Mouse (Mus musculus): Measurements from ENCODE around the gene Syt2.

- TF ChIP-seq GATA1 (IDR thresholded peaks at IDR 0.05; ENCODE audit: low read length) (no peak), TAL1 (IDR thresholded peaks at IDR 0.05; ENCODE audit: low read length) (no peak)
Observed at GRCm38 (mm10) chr1:134658841-134659240, 12.4 kb downstream of the Syt2 start.

Measured in erythroblast, embryonic 14.5 days (primary cell).